Mouse (Mus musculus): ENCODE data around the gene Spef1. TPM values are rescaled to one million over a fixed set of nuclear protein-coding genes. Genes with fewer than 3 reads are reported as not detected.

Spef1 gene
- polyA plus RNA-seq, 1 experiment from 2014 or later, result 3.7 TPM

DNA sequence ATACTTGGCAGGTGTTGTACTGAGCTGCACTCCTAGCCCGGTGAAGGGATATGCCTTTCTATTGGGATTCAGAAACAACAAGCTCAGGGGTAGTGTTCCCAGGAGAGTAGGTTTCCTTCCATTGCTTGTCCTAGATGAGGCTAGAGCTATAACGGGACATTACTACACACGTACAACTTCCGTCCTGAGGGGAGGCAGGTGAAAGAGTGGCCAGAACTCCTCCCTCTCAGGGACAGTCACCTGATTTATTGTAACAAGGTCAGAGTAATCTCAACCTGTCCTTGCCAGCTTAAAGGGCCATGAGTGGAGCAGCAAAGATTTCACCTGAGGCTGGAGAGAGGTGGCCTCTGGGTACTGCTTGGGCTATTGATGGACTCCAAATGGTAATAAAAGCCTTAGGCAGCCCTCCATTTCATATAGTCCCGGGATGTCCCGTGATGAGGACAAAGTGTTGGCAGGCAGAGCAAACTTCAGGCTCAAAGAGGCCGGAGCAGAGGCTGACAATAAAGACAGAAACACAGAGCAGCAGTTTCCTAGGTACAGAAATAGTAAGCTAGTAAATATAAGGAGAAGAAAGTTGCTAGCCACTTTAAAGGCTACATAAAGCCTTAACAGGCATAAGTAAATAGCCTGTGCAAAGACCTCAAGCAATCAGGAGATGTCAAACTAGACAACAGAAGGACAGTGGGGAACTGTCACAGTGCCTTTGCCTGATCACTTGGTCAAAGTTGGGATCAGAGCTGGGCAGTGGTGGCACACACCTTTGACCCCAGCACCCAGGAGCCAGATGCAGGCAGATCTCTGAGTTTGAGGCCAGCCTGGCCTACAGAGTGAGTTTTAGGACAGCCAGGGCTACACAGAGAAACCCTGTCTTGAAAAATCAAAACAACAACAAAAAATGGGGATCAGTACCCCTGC, 29.1 kb upstream of the Spef1 start:
- DNase-seq (ENCODE audit: low spot score), result no peak
- no peak for TF ChIP-seq CTCF (IDR thresholded peaks at IDR 0.05; ENCODE audit: low read depth)
- WGBS, result 62% methylated on average over 7 of the region's 7 CpGs
- Histone ChIP-seq H3K27me3 (ENCODE audit: insufficient read depth, low read length) (no peaks in the 10 kb centered on the region), H3K27ac (peak overlapping the region; percentile 13; the same call in 1 of the 2 replicates), H3K4me2 (ENCODE audit: low read length) (no peak overlapping the region), H3K4me3 (replicated peaks; ENCODE audit: low read depth, low read length) (no peak overlapping the region), H3K4me1 (replicated peaks; ENCODE audit: insufficient read depth, low read length) (peaks cover 2% of the 10 kb centered on the region; the same call in 1 of the 2 replicates), H3K9me3 (replicated peaks; ENCODE audit: low read length) (no peaks in the 10 kb centered on the region), H3K9ac (ENCODE audit: low read depth, low read length) (no peak overlapping the region), H3K36me3 (ENCODE audit: insufficient read depth, low read length) (0 out of 2 replicates have a peak, but pooled peaks cover 8% of the 10 kb centered on the region)
- no peak for ATAC-seq (replicated peaks; ENCODE audit: low FRiP score, low read depth)

DNA sequence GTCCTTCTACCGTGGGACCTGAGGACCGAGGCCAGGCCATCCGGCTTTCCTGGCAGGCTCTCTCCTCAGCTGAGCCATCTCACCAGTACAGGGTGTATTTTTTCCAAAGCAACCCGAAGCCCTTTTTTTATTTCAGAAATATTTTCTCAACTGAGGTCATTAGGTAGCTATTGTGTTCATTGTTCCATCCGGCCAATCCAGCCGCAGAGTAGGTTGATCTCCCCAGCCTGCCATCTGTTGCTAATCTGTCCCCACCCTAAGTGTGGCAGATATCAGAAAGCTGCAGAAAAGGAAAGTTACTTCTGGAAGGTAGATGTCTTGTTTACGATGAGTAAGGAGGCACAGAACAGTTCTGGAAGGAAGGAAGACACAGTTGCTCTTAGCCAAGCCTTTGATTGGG, 26.7 kb upstream of the Spef1 start:
- ATAC-seq (replicated peaks; ENCODE audit: low FRiP score, low read depth) (no peak), DNase-seq (ENCODE audit: low spot score) (no peak)
- no peak for TF ChIP-seq CTCF (IDR thresholded peaks at IDR 0.05; ENCODE audit: low read depth)
- Histone ChIP-seq H3K27me3 (ENCODE audit: insufficient read depth, low read length) (no peaks in the 10 kb centered on the region), H3K4me1 (replicated peaks; ENCODE audit: insufficient read depth, low read length) (peaks cover 12% of the 10 kb centered on the region; the same call in 1 of the 2 replicates), H3K4me2 (ENCODE audit: low read length) (no peak overlapping the region), H3K9ac (ENCODE audit: low read depth, low read length) (no peak overlapping the region), H3K27ac (no peak overlapping the region), H3K36me3 (ENCODE audit: insufficient read depth, low read length) (0 out of 2 replicates have a peak, but pooled peaks cover 8% of the 10 kb centered on the region), H3K4me3 (replicated peaks; ENCODE audit: low read depth, low read length) (no peak overlapping the region), H3K9me3 (replicated peaks; ENCODE audit: low read length) (no peaks in the 10 kb centered on the region)
- WGBS, result 80% methylated on average over 7 of the region's 7 CpGs

DNA sequence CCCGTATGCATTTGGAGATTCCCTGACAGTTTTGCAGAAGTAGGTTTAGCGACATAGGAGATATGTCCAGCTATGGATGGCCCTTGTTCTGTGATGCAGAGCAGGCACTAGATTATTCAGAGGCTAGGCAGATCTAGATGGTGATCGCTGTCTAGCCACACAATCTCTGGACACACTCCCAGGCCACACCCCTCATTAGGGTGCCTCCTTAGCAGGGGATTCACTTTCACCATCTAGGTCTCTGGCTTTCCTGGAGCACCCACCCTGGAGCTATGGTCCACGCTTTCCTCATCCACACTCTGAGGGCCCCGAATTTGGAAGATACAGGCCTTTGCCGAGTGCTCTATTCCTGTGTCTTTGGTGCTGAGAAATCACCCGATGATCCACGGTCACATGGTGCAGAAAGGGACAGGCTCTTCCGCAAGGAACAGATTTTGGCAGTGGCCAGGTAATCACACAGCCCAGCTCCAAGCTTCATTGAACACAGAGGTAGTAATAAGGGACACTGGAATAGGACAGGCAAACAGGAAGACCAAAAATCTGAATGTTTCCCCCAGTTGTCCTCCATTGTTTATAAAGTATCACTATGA, 24.0 kb upstream of the Spef1 start:
- ATAC-seq (replicated peaks; ENCODE audit: low FRiP score, low read depth) (no peak), DNase-seq (ENCODE audit: low spot score) (no peak)
- Histone ChIP-seq H3K4me1 (replicated peaks; ENCODE audit: insufficient read depth, low read length) (peaks cover 12% of the 10 kb centered on the region; the same call in 1 of the 2 replicates), H3K27me3 (ENCODE audit: insufficient read depth, low read length) (no peaks in the 10 kb centered on the region), H3K9ac (ENCODE audit: low read depth, low read length) (peak overlapping the region; percentile 76), H3K27ac (peak overlapping the region; percentile 92), H3K4me2 (ENCODE audit: low read length) (peak overlapping the region; percentile 65), H3K4me3 (replicated peaks; ENCODE audit: low read depth, low read length) (peak overlapping the region; percentile 63), H3K36me3 (ENCODE audit: insufficient read depth, low read length) (0 out of 2 replicates have a peak, but pooled peaks cover 8% of the 10 kb centered on the region), H3K9me3 (replicated peaks; ENCODE audit: low read length) (no peaks in the 10 kb centered on the region)
- 51% methylated on average over 9 of the region's 9 CpGs for WGBS
- TF ChIP-seq CTCF (IDR thresholded peaks at IDR 0.05; ENCODE audit: low read depth), result no peak

DNA sequence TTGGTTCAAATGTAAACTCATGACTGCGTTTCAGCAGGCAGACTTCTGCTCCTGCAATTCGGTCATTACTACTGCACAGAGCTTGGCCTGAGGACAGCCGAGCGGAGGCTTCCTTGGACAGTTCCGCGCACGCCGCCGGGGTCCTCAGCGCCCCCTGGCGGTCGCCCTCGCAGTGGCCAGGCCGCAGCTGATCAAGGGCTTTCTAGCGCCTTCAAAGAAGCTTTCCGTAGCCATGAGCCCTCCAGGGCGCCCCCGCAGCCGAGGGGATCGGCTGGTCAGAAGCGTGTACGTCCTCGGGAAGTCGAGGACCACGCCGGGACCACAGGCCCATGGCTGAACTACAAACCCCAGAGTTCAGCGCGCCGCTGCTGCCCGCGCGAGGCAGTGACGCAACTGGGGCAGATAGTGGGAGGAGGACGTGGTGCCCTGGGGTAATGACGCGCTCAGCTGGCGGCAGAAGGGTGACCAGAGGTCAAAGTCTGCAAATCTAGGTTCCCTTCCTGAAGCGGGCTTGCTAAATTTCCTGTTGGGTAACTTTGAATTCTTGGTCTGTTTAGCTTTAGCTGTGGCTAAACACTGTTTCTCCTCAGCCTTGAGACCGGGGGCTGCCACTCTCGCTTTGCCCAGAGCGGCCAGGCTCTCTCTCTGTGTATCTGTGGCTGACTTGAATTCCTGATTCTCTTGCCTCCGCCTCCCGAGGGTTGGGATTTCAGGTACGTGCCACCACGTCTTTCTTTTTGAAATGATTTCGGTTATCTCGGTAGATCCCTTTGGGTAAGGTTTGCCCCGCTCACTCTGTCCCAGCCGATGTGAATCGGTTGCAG, 23.1 kb upstream of the Spef1 start:
- 0 out of 2 replicates have a peak, but pooled peaks cover 8% of the 10 kb centered on the region for H3K36me3 ChIP-seq (ENCODE audit: insufficient read depth, low read length)
- ATAC-seq (replicated peaks; ENCODE audit: low FRiP score, low read depth) (peak; percentile 96), DNase-seq (ENCODE audit: low spot score) (peak; percentile 97)
- no peaks in the 10 kb centered on the region for H3K9me3 ChIP-seq (replicated peaks; ENCODE audit: low read length)
- no peaks in the 10 kb centered on the region for H3K27me3 ChIP-seq (ENCODE audit: insufficient read depth, low read length)
- TF ChIP-seq CTCF (IDR thresholded peaks at IDR 0.05; ENCODE audit: low read depth), result peak; percentile 99
- peaks cover 13% of the 10 kb centered on the region; the same call in 1 of the 2 replicates for H3K4me1 ChIP-seq (replicated peaks; ENCODE audit: insufficient read depth, low read length)
- peak overlapping the region; percentile 76 for H3K9ac ChIP-seq (ENCODE audit: low read depth, low read length)
- peak overlapping the region; percentile 92 for H3K27ac ChIP-seq
- peak overlapping the region; percentile 65 for H3K4me2 ChIP-seq (ENCODE audit: low read length)
- H3K4me3 ChIP-seq (replicated peaks; ENCODE audit: low read depth, low read length), result peak overlapping the region; percentile 63
- WGBS, result under 1% methylated on average over 50 of the region's 50 CpGs

DNA sequence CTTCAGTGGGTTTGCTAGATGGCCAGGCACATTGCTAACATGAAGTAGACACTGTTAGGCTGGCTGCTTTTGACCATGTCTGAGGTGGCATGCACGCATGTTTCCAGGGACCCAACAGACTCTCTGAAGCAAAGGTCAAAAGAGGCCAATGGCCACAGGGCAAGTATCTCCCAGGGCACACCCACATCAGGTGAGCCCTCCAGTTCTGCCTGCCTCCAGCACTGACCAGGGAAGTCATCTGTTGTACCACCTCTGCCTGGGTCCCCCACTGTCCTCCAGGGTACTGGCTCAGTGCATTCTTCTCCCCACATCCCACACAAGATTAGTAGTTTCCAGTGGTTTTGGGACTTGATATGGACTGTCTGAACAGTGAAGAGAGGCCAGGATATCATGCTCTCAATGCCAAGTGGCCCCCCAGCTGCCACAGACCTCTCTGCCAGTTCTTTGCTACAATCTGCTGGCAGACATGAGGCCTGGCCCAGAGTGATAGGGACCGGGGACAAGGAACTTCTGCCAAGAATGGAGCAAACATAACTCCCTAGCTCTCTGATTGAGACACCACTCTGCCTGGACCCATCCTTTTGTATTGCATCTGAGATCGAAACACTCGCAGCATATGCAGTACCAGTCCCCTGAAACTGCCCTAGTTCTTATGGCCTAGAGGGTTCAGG, 22.2 kb upstream of the Spef1 start:
- no peak for TF ChIP-seq CTCF (IDR thresholded peaks at IDR 0.05; ENCODE audit: low read depth)

More for the DNA sequence above, 22.2 kb upstream of the Spef1 start:
- Histone ChIP-seq H3K27ac (peak overlapping the region; percentile 92), H3K36me3 (ENCODE audit: insufficient read depth, low read length) (0 out of 2 replicates have a peak, but pooled peaks cover 8% of the 10 kb centered on the region), H3K9me3 (replicated peaks; ENCODE audit: low read length) (no peaks in the 10 kb centered on the region), H3K4me3 (replicated peaks; ENCODE audit: low read depth, low read length) (no peak overlapping the region), H3K4me1 (replicated peaks; ENCODE audit: insufficient read depth, low read length) (peaks cover 16% of the 10 kb centered on the region; the same call in 1 of the 2 replicates), H3K9ac (ENCODE audit: low read depth, low read length) (no peak overlapping the region), H3K27me3 (ENCODE audit: insufficient read depth, low read length) (no peaks in the 10 kb centered on the region), H3K4me2 (ENCODE audit: low read length) (peak overlapping the region; percentile 65; the same call in 1 of the 2 replicates)
- ATAC-seq (replicated peaks; ENCODE audit: low FRiP score, low read depth) (no peak), DNase-seq (ENCODE audit: low spot score) (no peak)
- WGBS, result 75% methylated on average over 4 of the region's 4 CpGs

Data from kidney, postnatal 0 days (tissue).